Mouse (Mus musculus): ENCODE data around the gene Gpr61.

The Gpr61 gene

GRCm38 (mm10) chr3:108184742-108185141 lies 30.1 kb upstream of the Gpr61 start:
- in situ Hi-C loops (cut with MboI; ENCODE audit: low pct_unique_long_range_greater_than_20kb in 1 of 2, low sequenced_read_pairs in 2 of 2, unreplicated experiment in 1 of 2) = no loop called here

- in situ Hi-C loops (cut with MboI; ENCODE audit: low pct_unique_long_range_greater_than_20kb in 1 of 2, low sequenced_read_pairs in 2 of 2, unreplicated experiment in 1 of 2) = no loop called here
Observed at GRCm38 (mm10) chr3:108180514-108180913, 25.8 kb upstream of the Gpr61 start.

GRCm38 (mm10) chr3:108178756-108179715 lies 24.4 kb upstream of the Gpr61 start:
- in situ Hi-C loops (cut with MboI; ENCODE audit: low pct_unique_long_range_greater_than_20kb in 1 of 2, low sequenced_read_pairs in 2 of 2, unreplicated experiment in 1 of 2) = no loop called here

GRCm38 (mm10) chr3:108174672-108175531 lies 20.2 kb upstream of the Gpr61 start:
- in situ Hi-C loops (cut with MboI; ENCODE audit: low pct_unique_long_range_greater_than_20kb in 1 of 2, low sequenced_read_pairs in 2 of 2, unreplicated experiment in 1 of 2) = no loop called here

GRCm38 (mm10) chr3:108169199-108169598 lies 14.5 kb upstream of the Gpr61 start:
- in situ Hi-C loops (cut with MboI; ENCODE audit: low pct_unique_long_range_greater_than_20kb in 1 of 2, low sequenced_read_pairs in 2 of 2, unreplicated experiment in 1 of 2) = loop anchor here (10.0 kb wide), 2 partner anchors 66 to 216 kb away; partner anchors contain the start of gene Psrc1 (in 2 of the 2)

- in situ Hi-C loops (cut with MboI; ENCODE audit: low pct_unique_long_range_greater_than_20kb in 1 of 2, low sequenced_read_pairs in 2 of 2, unreplicated experiment in 1 of 2) = loop anchor here (10.0 kb wide), 2 partner anchors 67 to 217 kb away; partner anchors contain the start of gene Psrc1 (in 2 of the 2)
Observed at GRCm38 (mm10) chr3:108167499-108167898, 12.8 kb upstream of the Gpr61 start.

- in situ Hi-C loops (cut with MboI; ENCODE audit: low pct_unique_long_range_greater_than_20kb in 1 of 2, low sequenced_read_pairs in 2 of 2, unreplicated experiment in 1 of 2) = loop anchor here (10.0 kb wide), 2 partner anchors 68 to 218 kb away; partner anchors contain the start of gene Psrc1 (in 2 of the 2)
Observed at GRCm38 (mm10) chr3:108166486-108167211, 12.0 kb upstream of the Gpr61 start.

- in situ Hi-C loops (cut with MboI; ENCODE audit: low pct_unique_long_range_greater_than_20kb in 1 of 2, low sequenced_read_pairs in 2 of 2, unreplicated experiment in 1 of 2) = loop anchor here (10.0 kb wide), 2 partner anchors 69 to 219 kb away; partner anchors contain the start of gene Psrc1 (in 2 of the 2)
Observed at GRCm38 (mm10) chr3:108165532-108166315, 11.0 kb upstream of the Gpr61 start.

- in situ Hi-C loops (cut with MboI; ENCODE audit: low pct_unique_long_range_greater_than_20kb in 1 of 2, low sequenced_read_pairs in 2 of 2, unreplicated experiment in 1 of 2) = loop anchor here (10.0 kb wide), 2 partner anchors 70 to 220 kb away; partner anchors contain the start of gene Psrc1 (in 2 of the 2)
Observed at GRCm38 (mm10) chr3:108164807-108165206, 10.1 kb upstream of the Gpr61 start.

GRCm38 (mm10) chr3:108164091-108164490 lies 9.4 kb upstream of the Gpr61 start:
- in situ Hi-C loops (cut with MboI; ENCODE audit: low pct_unique_long_range_greater_than_20kb in 1 of 2, low sequenced_read_pairs in 2 of 2, unreplicated experiment in 1 of 2) = loop anchor here (10.0 kb wide), 2 partner anchors 71 to 221 kb away; partner anchors contain the start of gene Psrc1 (in 2 of the 2)

- in situ Hi-C loops (cut with MboI; ENCODE audit: low pct_unique_long_range_greater_than_20kb in 1 of 2, low sequenced_read_pairs in 2 of 2, unreplicated experiment in 1 of 2) = no loop called here
Observed at GRCm38 (mm10) chr3:108158383-108159037, 3.8 kb upstream of the Gpr61 start.

- in situ Hi-C loops (cut with MboI; ENCODE audit: low pct_unique_long_range_greater_than_20kb in 1 of 2, low sequenced_read_pairs in 2 of 2, unreplicated experiment in 1 of 2) = no loop called here
Observed at GRCm38 (mm10) chr3:108152290-108152689, 2.4 kb downstream of the Gpr61 start.

GRCm38 (mm10) chr3:108147386-108148235 lies 7.1 kb downstream of the Gpr61 start:
- in situ Hi-C loops (cut with MboI; ENCODE audit: low pct_unique_long_range_greater_than_20kb in 1 of 2, low sequenced_read_pairs in 2 of 2, unreplicated experiment in 1 of 2) = loop anchor here in 1 of 2 experiments (5.0 kb wide), 1 partner anchor 65 kb away; no protein-coding TSS in a partner anchor

GRCm38 (mm10) chr3:108146671-108147070 lies 8.0 kb downstream of the Gpr61 start:
- in situ Hi-C loops (cut with MboI; ENCODE audit: low pct_unique_long_range_greater_than_20kb in 1 of 2, low sequenced_read_pairs in 2 of 2, unreplicated experiment in 1 of 2) = loop anchor here in 1 of 2 experiments (5.0 kb wide), 1 partner anchor 64 kb away; no protein-coding TSS in a partner anchor

GRCm38 (mm10) chr3:108145534-108146445 lies 8.9 kb downstream of the Gpr61 start, which contains the start of gene Gnai3:
Gene Gnai3 (minus strand): TSS chr3:108146146.
- in situ Hi-C loops (cut with MboI; ENCODE audit: low pct_unique_long_range_greater_than_20kb in 1 of 2, low sequenced_read_pairs in 2 of 2, unreplicated experiment in 1 of 2) = loop anchor here in 1 of 2 experiments (5.0 kb wide), 1 partner anchor 63 kb away; no protein-coding TSS in a partner anchor

All from mouse embryonic stem cell (cell line).